Mouse (Mus musculus) NIH3T3 (cell line): Measurements from ENCODE around the gene Galntl5.
"Not testable (repeated sequence)": the region's sequence is repeated elsewhere in the genome, so short reads cannot be mapped to it uniquely, and the experiment has no call there.

Experiments used
- DNase-seq: peaks from one replicate; pipeline ENCODE4 v3.0.0-alpha.2; 2012; ENCODE audit warnings: low read depth

Galntl5 gene

DNA sequence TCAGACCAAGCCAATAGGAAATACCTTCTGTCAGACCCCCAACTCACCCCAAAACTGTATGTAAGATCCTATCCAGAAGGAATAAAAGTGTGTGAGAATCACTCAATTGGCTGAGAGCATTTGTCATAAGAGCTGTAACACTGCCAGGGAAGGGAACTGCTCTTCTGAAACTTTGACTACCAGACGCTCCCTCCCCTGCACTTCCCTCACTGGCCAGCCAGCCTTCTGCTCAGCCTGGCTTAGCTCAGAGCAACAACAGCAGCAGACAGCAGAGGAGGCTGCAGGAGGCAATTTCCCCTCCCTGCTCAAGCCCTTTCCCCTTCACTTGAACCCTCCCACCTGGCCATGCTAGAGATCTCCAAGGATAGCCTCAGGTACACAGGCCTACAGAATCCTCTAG is 30.6 kb downstream of the Galntl5 start:
- DNase-seq, result no peak

GRCm38 (mm10) chr5:25213216-25213615 is 32.0 kb downstream of the Galntl5 start:
- DNase-seq, result not testable (repeated sequence)

GRCm38 (mm10) chr5:25215006-25215405 is 33.7 kb downstream of the Galntl5 start:
- DNase-seq, result no peak

- no peak for DNase-seq
Observed at GRCm38 (mm10) chr5:25221604-25222003, 40.3 kb downstream of the Galntl5 start, which contains the start of gene Galnt11. Gene Galnt11 (plus strand): TSS chr5:25221904.

DNA sequence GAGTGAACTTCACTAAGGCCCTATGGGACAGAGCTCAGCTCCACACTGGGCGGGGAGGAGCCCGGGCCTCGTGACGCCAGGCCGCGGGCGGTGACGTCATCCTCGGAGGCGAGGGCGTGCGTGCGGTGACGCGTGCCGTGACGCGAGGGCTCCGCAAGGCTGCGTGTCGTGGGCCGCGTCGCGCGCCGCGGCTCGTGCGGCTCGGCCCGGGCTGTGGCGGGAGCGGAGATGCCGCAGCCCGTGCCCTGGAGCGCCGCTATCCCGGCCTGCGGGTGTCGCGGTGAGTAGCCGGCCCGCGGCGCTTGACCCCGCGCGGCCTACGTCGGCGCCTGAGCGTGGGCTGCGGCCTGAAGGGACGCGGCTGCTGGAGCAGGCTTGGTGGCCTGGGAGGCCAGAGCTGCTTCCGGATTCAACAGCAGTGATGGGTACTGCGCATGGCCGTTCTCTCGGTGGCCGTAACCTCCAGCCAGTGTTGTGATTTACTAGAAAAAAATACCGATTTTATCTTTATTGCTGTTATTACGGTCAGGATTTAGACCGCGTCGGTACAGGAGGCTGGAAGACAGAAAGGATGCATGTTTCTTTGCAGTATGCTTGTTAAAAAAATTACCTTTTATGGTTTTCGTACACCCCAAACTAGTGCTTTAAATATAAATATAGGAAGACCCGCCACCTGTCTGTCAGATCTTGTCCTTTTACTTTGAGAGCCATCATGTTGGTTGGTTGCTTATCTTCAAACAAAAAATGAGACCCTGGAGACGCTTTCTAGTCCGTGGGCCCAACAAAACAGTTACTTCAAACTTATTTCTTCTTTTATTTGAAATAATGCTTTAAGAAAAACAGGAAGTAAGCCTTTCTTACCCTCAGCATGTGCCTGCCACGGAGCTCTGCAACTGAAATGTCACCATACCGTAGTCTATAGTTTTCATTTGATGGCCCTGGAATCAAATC is 41.8 kb downstream of the Galntl5 start, which contains the start of gene E130116L18Rik:
Gene E130116L18Rik, minus strand, starts transcription at position 402 of the 951 bp plus-strand sequence.
- peak; percentile 95 for DNase-seq

DNA sequence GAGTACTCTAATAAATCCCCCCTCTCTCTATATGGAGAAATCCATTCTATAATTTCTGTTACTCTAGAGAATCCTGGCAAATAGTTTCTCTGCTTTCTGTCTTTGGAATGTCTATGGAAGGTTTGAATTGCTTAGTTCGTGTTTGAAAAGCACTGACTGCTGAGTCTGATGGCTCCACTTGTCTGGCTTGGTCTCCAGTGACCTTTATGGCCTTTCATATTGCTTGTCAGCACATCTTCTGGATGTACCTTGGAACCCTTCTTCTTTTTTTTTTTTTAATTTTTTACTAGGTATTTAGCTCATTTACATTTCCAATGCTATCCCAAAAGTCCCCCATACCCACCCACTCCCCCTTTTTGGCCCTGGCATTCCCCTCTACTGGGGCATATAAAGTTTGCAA is 43.1 kb downstream of the Galntl5 start:
- DNase-seq, result not testable (repeated sequence)

GRCm38 (mm10) chr5:25243101-25243500 is 61.8 kb downstream of the Galntl5 start:
- DNase-seq, result no peak

- peak; percentile 38 for DNase-seq
Observed at GRCm38 (mm10) chr5:25245806-25246472, 64.7 kb downstream of the Galntl5 start.

DNA sequence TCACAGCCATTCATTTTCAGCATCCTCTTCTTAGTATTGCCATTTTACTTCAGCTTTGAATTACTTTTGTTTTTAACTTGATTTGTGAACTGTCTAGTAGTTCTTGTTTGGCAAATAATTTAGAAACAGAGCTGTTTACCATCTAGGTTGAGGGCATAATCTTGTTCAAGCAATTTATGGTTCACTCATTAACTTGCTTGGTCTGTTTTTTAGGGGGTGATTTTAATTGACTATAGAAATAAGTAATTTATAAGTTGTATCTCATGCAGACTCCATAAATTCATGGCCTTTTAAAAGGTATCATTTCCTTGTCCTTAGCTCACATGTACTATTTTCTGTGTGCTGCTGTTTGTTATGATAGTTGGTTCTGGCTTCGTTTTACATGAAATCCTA is 65.2 kb downstream of the Galntl5 start:
- DNase-seq, result no peak

DNA sequence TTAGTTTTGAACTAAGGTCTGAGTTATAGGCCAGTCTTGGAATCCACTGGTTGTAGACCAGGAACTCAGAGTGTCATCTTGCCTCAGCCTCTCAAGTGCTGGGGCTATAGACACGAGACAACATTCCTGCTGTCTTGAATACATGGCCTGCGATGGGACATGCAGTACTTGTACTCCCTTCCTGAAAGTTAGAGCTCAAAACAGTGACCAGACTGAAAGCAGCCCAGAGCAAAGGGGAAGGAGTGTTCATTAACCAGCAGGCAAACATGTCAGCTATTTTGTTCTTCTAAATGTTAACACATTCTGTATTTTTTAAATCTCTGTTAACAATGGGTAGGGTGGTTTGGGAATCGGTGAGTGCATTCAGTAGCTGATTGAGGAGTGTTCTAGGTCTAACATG is 65.8 kb downstream of the Galntl5 start:
- DNase-seq, result no peak

DNA sequence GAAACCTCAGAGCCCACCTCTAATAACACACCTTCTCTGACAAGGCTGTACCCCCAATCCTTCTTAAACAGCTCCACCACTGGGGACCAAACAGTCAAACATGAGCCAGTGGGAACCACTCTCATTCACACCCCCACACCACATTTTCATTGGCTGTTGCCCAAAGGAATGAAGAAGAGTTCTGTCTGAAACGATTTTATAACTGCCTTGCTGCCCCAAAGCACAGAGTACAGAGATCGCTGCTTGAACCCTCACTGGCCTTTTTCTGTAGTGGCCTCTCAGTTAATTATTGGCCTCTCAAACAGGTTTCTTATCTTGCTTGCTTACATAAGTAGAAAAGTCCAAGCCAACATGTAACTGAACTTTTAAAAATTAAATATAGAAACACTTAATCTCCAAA is 71.2 kb downstream of the Galntl5 start:
- DNase-seq, result no peak

DNA sequence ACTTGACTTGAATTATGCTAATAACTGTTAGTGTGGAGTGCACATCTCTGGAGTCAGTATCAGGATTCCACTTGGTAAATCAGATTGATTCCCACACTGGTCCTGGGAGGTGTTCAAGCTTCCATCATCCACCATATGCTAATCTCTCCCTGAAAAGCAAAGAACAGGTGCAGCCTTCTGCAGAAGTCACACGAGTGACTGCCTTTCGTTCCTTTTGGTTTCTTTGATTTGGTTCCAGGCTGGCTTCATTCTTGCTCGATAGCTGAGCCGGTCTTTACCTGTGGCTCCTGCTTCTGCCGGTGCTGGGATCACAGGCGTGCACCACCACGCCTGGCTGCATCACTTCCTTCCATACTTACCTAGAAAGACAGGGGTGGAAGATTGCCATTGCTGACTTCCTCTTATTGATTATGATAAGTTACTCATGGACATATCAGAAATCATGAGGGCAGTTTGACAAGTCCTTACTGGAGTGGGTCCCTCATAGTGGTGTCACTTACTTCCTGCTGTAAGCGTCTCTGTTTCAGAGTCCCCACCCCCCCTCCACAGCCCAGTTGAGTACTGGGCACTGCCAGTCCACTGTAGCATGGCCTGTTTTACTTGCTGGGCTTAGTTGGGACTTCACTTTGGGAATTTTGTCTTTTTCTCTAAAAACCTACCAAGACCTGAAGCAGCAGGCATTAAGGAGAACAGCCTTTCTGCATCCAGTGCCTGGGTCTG is 71.7 kb downstream of the Galntl5 start:
- no peak for DNase-seq

GRCm38 (mm10) chr5:25254491-25254890 is 73.2 kb downstream of the Galntl5 start:
- no peak for DNase-seq

DNA sequence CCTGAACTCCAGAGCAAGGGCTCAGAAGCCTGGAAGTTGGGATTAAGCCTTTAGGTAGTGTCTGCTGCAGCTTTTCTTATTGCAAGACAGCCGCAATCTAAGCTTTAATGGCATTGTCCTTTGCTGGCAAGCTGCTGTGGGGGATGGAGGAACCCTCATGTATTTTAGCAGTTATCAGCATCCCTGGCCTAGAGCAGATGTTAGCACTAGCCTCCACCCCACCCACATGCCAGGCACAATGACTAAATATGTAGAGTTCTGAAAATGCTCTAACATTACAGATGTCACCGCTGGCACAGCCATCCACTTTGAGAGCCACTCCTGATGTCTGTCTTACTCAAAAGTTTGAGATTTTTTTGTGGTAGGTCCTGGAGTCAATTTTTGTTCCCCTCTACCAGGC is 75.4 kb downstream of the Galntl5 start:
- DNase-seq, result no peak

GRCm38 (mm10) chr5:25261452-25261851 is 80.2 kb downstream of the Galntl5 start:
- DNase-seq, result no peak

- DNase-seq, result no peak
Observed at GRCm38 (mm10) chr5:25262266-25262665, 81.0 kb downstream of the Galntl5 start.

- no peak for DNase-seq
Observed at GRCm38 (mm10) chr5:25268258-25268888, 87.1 kb downstream of the Galntl5 start.
